22 mouse cellular contexts compared by ENCODE assay signal in genomic region chr19:44748271-44748670, GRCm38 (mm10). TPM values are rescaled to one million over a fixed set of nuclear protein-coding genes. Genes with fewer than 3 reads are reported as not detected.
DNase-seq lines count a peak whose midpoint lies in the region; ATAC-seq and TF ChIP-seq lines count a peak whose summit lies in the region.
"Had no signal": no experiment of that assay in that cellular context is flagged by ENCODE, and none has a peak within 500 bp of the region (broad histone marks: within the 10 kb centered on the region; RNA-seq: fewer than 3 reads in every experiment).

No protein-coding gene starts in this region.

- 1% methylated on average over 5 of the region's 5 CpGs for WGBS in midbrain, embryonic 11.5 days
- WGBS in midbrain, postnatal 0 days = 2% methylated on average over 5 of the region's 5 CpGs
- WGBS in hindbrain, embryonic 14.5 days = 2% methylated on average over 5 of the region's 5 CpGs
- WGBS in kidney, postnatal 0 days = 3% methylated on average over 5 of the region's 5 CpGs
- 7% methylated on average over 5 of the region's 5 CpGs for WGBS in neural tube, embryonic 15.5 days

- no peaks in the 10 kb centered on the region for H3K9me3 ChIP-seq in midbrain, embryonic 11.5 days (ENCODE audit: control insufficient read depth, low read length)
- H3K9me3 ChIP-seq in midbrain, postnatal 0 days (ENCODE audit: low read length) = no peaks in the 10 kb centered on the region
- H3K9me3 ChIP-seq in hindbrain, embryonic 14.5 days (ENCODE audit: control insufficient read depth, low read length) = no peaks in the 10 kb centered on the region
- no peaks in the 10 kb centered on the region for H3K9me3 ChIP-seq in kidney, postnatal 0 days (replicated peaks; ENCODE audit: low read length)
- H3K9me3 ChIP-seq in neural tube, embryonic 15.5 days (replicated peaks) = no peaks in the 10 kb centered on the region
- H3K9me3 ChIP-seq: embryonic facial prominence, embryonic 12.5 days; heart, embryonic 15.5 days; limb, embryonic 13.5 days had no signal

- no peaks in the 10 kb centered on the region for H3K36me3 ChIP-seq in midbrain, embryonic 11.5 days (ENCODE audit: control insufficient read depth, insufficient read depth, low read length)
- H3K36me3 ChIP-seq in midbrain, postnatal 0 days (ENCODE audit: insufficient read depth, low read length) = no peaks in the 10 kb centered on the region
- H3K36me3 ChIP-seq in hindbrain, embryonic 14.5 days (replicated peaks; ENCODE audit: control insufficient read depth, insufficient read depth) = no peaks in the 10 kb centered on the region
- no peaks in the 10 kb centered on the region for H3K36me3 ChIP-seq in kidney, postnatal 0 days (ENCODE audit: insufficient read depth, low read length)
- H3K36me3 ChIP-seq in neural tube, embryonic 15.5 days = no peaks in the 10 kb centered on the region
- H3K36me3 ChIP-seq: embryonic facial prominence, embryonic 12.5 days; heart, embryonic 15.5 days; limb, embryonic 13.5 days had no signal

- no peak overlapping the region for H3K9ac ChIP-seq in midbrain, embryonic 11.5 days (ENCODE audit: low read length)
- no peak overlapping the region for H3K9ac ChIP-seq in midbrain, postnatal 0 days (replicated peaks; ENCODE audit: low read length, poor library complexity, severe bottlenecking)
- peak overlapping the region; percentile 62 for H3K9ac ChIP-seq in hindbrain, embryonic 14.5 days
- H3K9ac ChIP-seq in kidney, postnatal 0 days (ENCODE audit: low read depth, low read length) = peak overlapping the region; percentile 92
- H3K9ac ChIP-seq in neural tube, embryonic 15.5 days (replicated peaks) = peak overlapping the region; percentile 34; the same call in 1 of the 2 replicates
- H3K9ac ChIP-seq: embryonic facial prominence, embryonic 12.5 days; heart, embryonic 15.5 days; limb, embryonic 13.5 days had no signal

- no peak overlapping the region for H3K27ac ChIP-seq in midbrain, embryonic 11.5 days (ENCODE audit: low read depth, low read length)
- H3K27ac ChIP-seq in midbrain, postnatal 0 days (ENCODE audit: low read depth, low read length) = no peak overlapping the region
- peak overlapping the region; percentile 87 for H3K27ac ChIP-seq in hindbrain, embryonic 14.5 days
- peak overlapping the region; percentile 97 for H3K27ac ChIP-seq in kidney, postnatal 0 days
- peak overlapping the region; percentile 80 for H3K27ac ChIP-seq in neural tube, embryonic 15.5 days (replicated peaks)
- H3K27ac ChIP-seq: embryonic facial prominence, embryonic 12.5 days; heart, embryonic 15.5 days; limb, embryonic 13.5 days had no signal

- DNase-seq in midbrain, embryonic 11.5 days (ENCODE audit: low spot score, missing footprints) = peak; percentile 91
- no peak for DNase-seq in midbrain, postnatal 0 days (ENCODE audit: low spot score)
- DNase-seq in hindbrain, embryonic 14.5 days (ENCODE audit: low spot score) = no peak
- no peak for DNase-seq in kidney, postnatal 0 days (ENCODE audit: low spot score)
- DNase-seq in lung, postnatal 14 days = no peak
- no peak for DNase-seq in retina, embryonic 14.5 days (ENCODE audit: low spot score)
- DNase-seq: adrenal gland, postnatal 14 days; midbrain, embryonic 14.5 days; right cerebral cortex, adult 18-20 months; spleen, adult 18-20 months; thymus, postnatal 25 days had no signal

- peaks cover 14% of the 10 kb centered on the region for H3K4me1 ChIP-seq in midbrain, embryonic 11.5 days (ENCODE audit: control insufficient read depth, insufficient read depth, low read length)
- H3K4me1 ChIP-seq in midbrain, postnatal 0 days (ENCODE audit: insufficient read depth, low read length) = no peaks in the 10 kb centered on the region
- peaks cover 3% of the 10 kb centered on the region for H3K4me1 ChIP-seq in hindbrain, embryonic 14.5 days (replicated peaks; ENCODE audit: control insufficient read depth, insufficient read depth, low read length)
- peaks cover 18% of the 10 kb centered on the region for H3K4me1 ChIP-seq in kidney, postnatal 0 days (replicated peaks; ENCODE audit: insufficient read depth, low read length)
- H3K4me1 ChIP-seq in neural tube, embryonic 15.5 days = peaks cover 28% of the 10 kb centered on the region

- peaks cover 100% of the 10 kb centered on the region for H3K27me3 ChIP-seq in midbrain, embryonic 11.5 days (ENCODE audit: control insufficient read depth, insufficient read depth, low read length)
- peaks cover 95% of the 10 kb centered on the region for H3K27me3 ChIP-seq in midbrain, postnatal 0 days (ENCODE audit: insufficient read depth, low read length)
- H3K27me3 ChIP-seq in hindbrain, embryonic 14.5 days (ENCODE audit: control insufficient read depth, insufficient read depth, low read length) = peaks cover 99% of the 10 kb centered on the region
- peaks cover 45% of the 10 kb centered on the region for H3K27me3 ChIP-seq in kidney, postnatal 0 days (ENCODE audit: insufficient read depth, low read length)
- H3K27me3 ChIP-seq in neural tube, embryonic 15.5 days (replicated peaks) = peaks cover 95% of the 10 kb centered on the region

- ATAC-seq in midbrain, embryonic 11.5 days (ENCODE audit: low FRiP score) = no peak
- no peak for ATAC-seq in midbrain, postnatal 0 days (ENCODE audit: low FRiP score)
- ATAC-seq in hindbrain, embryonic 14.5 days (ENCODE audit: low FRiP score) = no peak
- no peak for ATAC-seq in kidney, postnatal 0 days (replicated peaks; ENCODE audit: low FRiP score, low read depth)
- no peak for ATAC-seq in neural tube, embryonic 15.5 days (ENCODE audit: low FRiP score)
- ATAC-seq in megakaryocyte-erythroid progenitor cell, adult 5-6 weeks (replicated peaks; ENCODE audit: low FRiP score, low TSS enrichment, poor library complexity, severe bottlenecking) = no peak

- H3K4me2 ChIP-seq in midbrain, embryonic 11.5 days = no peak overlapping the region
- no peak overlapping the region for H3K4me2 ChIP-seq in midbrain, postnatal 0 days (ENCODE audit: low read depth, low read length, poor library complexity, severe bottlenecking)
- peak overlapping the region; percentile 47 for H3K4me2 ChIP-seq in hindbrain, embryonic 14.5 days (replicated peaks)
- peak overlapping the region; percentile 75 for H3K4me2 ChIP-seq in kidney, postnatal 0 days (ENCODE audit: low read length)
- H3K4me2 ChIP-seq in neural tube, embryonic 15.5 days = peak overlapping the region; percentile 52
- H3K4me2 ChIP-seq: embryonic facial prominence, embryonic 12.5 days; heart, embryonic 15.5 days; limb, embryonic 13.5 days had no signal

- H3K4me3 ChIP-seq in midbrain, embryonic 11.5 days (ENCODE audit: low read depth, low read length) = no peak overlapping the region
- no peak overlapping the region for H3K4me3 ChIP-seq in midbrain, postnatal 0 days (ENCODE audit: low read depth, low read length)
- H3K4me3 ChIP-seq in hindbrain, embryonic 14.5 days (replicated peaks; ENCODE audit: low read length) = peak overlapping the region; percentile 29
- H3K4me3 ChIP-seq in kidney, postnatal 0 days (replicated peaks; ENCODE audit: low read depth, low read length) = peak overlapping the region; percentile 59
- H3K4me3 ChIP-seq in neural tube, embryonic 15.5 days (replicated peaks) = peak overlapping the region; percentile 31
- H3K4me3 ChIP-seq: embryonic facial prominence, embryonic 12.5 days; heart, embryonic 15.5 days; limb, embryonic 13.5 days had no signal

- TF ChIP-seq CTCF in midbrain, postnatal 0 days (IDR thresholded peaks at IDR 0.05) = no peak
- no peak for TF ChIP-seq CTCF in kidney, postnatal 0 days (IDR thresholded peaks at IDR 0.05; ENCODE audit: low read depth)

RNA-seq across cellular contexts. Expression of gene Pax2, which starts 7.6 kb away (rescaled TPM):
- polyA plus RNA-seq in midbrain, embryonic 11.5 days (2014; fragmentation: Nextera tagmentation; extraction: Ambion mirVana) = 0.34 and 0.57 TPM in 2 replicates
- 0.28 and 0.77 TPM in 2 replicates for total RNA-seq in midbrain, postnatal 0 days (2014; rRNA removed)
- 0.19 and 0.21 TPM in 2 replicates for polyA plus RNA-seq in midbrain, postnatal 0 days (2015; fragmentation: Nextera tagmentation; extraction: Ambion mirVana)
- 18.7 and 22.1 TPM in 2 replicates for polyA plus RNA-seq in hindbrain, embryonic 14.5 days (2014; fragmentation: Nextera tagmentation; extraction: Ambion mirVana)
- polyA plus RNA-seq in kidney, postnatal 0 days (2015; fragmentation: Nextera tagmentation; extraction: Ambion mirVana) = 27.4 and 29.6 TPM in 2 replicates
- polyA plus RNA-seq in neural tube, embryonic 15.5 days (2015; fragmentation: Nextera tagmentation; extraction: Ambion mirVana) = 16.5 and 20.5 TPM in 2 replicates
- not detected in 2 replicates for total RNA-seq in megakaryocyte-erythroid progenitor cell, adult 5-6 weeks (2014; fragmentation: Nextera tagmentation)
- not detected in 2 replicates for total RNA-seq in megakaryocyte-erythroid progenitor cell, adult 5-6 weeks (2017)
- total RNA-seq: adrenal gland, postnatal 14 days; ES-E14; granulocyte monocyte progenitor cell, adult 5-6 weeks; neutrophil, adult 5-6 weeks had no signal
- polyA plus RNA-seq: heart, embryonic 15.5 days; large intestine, adult 2 months; limb, embryonic 13.5 days; liver, embryonic 16.5 days; stomach, embryonic 16.5 days had no signal

Comparison
In these comparisons a context has a peak if more than half of its experiments do, and no peak if none do; other contexts are left out.
1. H3K27ac ChIP-seq: peak in hindbrain, embryonic 14.5 days (single experiment), kidney, postnatal 0 days (single experiment) and neural tube, embryonic 15.5 days (single experiment); none in midbrain, embryonic 11.5 days (single experiment) and midbrain, postnatal 0 days (single experiment).
2. H3K4me2 ChIP-seq: peak in hindbrain, embryonic 14.5 days (single experiment), kidney, postnatal 0 days (single experiment) and neural tube, embryonic 15.5 days (single experiment); none in midbrain, embryonic 11.5 days (single experiment) and midbrain, postnatal 0 days (single experiment).
3. H3K4me3 ChIP-seq: peak in hindbrain, embryonic 14.5 days (single experiment), kidney, postnatal 0 days (single experiment) and neural tube, embryonic 15.5 days (single experiment); none in midbrain, embryonic 11.5 days (single experiment) and midbrain, postnatal 0 days (single experiment).
4. H3K9ac ChIP-seq: peak in hindbrain, embryonic 14.5 days (single experiment), kidney, postnatal 0 days (single experiment) and neural tube, embryonic 15.5 days (single experiment); none in midbrain, embryonic 11.5 days (single experiment) and midbrain, postnatal 0 days (single experiment).
5. RNA of gene Pax2, which starts 7.6 kb away (polyA plus RNA-seq): 27.4 to 29.6 TPM in kidney, postnatal 0 days, 18.7 to 22.1 TPM in hindbrain, embryonic 14.5 days and 16.5 to 20.5 TPM in neural tube, embryonic 15.5 days; 0.34 to 0.57 TPM in midbrain, embryonic 11.5 days and 0.19 to 0.21 TPM in midbrain, postnatal 0 days; every median in the first group is over 10 times any median in the second.